Mouse (Mus musculus): ENCODE measurements around the gene Nav2. TPM values are rescaled to one million over a fixed set of nuclear protein-coding genes. Genes with fewer than 3 reads are reported as not detected.

The Nav2 gene
- total RNA-seq, 2 experiments from 2014 or later, result 42.4 to 52.9 TPM

DNA sequence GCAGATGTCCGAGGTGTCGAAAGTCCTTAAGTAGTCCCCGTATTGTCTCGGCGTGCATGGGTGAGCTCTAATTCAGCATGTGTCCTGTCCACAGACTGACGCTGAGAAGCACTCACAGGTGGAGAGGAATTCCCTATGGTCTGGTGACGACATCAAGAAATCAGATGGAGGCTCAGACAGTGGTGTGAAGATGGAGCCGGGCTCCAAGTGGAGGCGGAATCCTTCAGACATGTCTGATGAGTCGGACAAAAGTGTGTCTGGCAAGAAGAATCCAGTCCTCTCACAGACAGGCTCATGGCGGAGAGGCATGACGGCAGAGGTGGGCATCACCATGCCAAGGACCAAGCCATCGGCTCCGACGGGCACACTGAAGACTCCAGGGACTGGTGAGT, 637.2 kb downstream of the Nav2 start:
- DNase-seq, result no peak
- intact Hi-C loops (cut with DNase I), result no loop called here

GRCm38 (mm10) chr7:49548397-49548796, 639.9 kb downstream of the Nav2 start:
- no peak for DNase-seq
- intact Hi-C loops (cut with DNase I), result no loop called here

DNA sequence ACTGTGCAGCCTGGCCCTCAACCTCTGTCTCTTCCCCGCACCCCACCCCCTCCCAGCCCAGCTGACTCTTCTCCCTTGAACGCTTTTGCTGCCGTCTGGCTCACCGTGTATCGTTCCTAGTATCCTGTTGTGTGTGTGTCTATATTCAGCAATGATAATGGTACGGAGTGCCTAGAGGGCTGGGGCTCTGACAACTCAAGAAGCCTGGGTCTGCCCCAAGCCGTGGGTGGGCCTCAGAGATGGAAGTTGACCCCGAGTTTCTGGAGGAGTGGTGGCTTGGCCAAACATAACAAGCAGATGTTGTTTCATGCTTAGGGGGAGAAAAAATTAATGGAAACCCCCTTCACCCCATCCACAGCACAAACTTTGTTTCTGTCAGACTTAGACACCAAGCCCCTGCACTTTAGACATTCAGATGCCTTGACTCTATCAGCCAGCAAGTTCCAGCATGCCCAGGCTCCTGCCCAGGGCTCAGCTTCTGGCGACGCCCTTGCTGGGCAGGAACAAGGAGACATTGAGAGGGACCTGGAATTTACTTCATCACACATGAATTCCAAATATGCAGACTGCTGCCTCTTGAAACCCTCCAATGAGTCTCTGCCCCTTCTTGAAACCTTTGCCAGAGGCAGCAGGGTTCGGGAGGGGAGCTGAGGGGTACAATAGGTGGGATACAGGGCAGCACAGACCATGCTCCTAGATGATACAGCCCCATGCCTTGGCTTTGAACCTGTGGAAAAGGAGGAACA, 644.9 kb downstream of the Nav2 start:
- no peak for DNase-seq
- intact Hi-C loops (cut with DNase I), result no loop called here

- peak; percentile 31 to 42 for DNase-seq
- intact Hi-C loops (cut with DNase I), result loop anchor here (5.0 kb wide), 1 partner anchor 36 kb away; no protein-coding TSS in a partner anchor
These were observed 649.7 kb downstream of the Nav2 start for GRCm38 (mm10) chr7:49558240-49558640.

- no peak for DNase-seq
- intact Hi-C loops (cut with DNase I), result loop anchor here (5.0 kb wide), 1 partner anchor 37 kb away; no protein-coding TSS in a partner anchor
These were observed 650.4 kb downstream of the Nav2 start for GRCm38 (mm10) chr7:49558895-49559294.

- intact Hi-C loops (cut with DNase I), result no loop called here
- DNase-seq, result no peak
These were observed 651.5 kb downstream of the Nav2 start for GRCm38 (mm10) chr7:49560012-49560411.

DNA sequence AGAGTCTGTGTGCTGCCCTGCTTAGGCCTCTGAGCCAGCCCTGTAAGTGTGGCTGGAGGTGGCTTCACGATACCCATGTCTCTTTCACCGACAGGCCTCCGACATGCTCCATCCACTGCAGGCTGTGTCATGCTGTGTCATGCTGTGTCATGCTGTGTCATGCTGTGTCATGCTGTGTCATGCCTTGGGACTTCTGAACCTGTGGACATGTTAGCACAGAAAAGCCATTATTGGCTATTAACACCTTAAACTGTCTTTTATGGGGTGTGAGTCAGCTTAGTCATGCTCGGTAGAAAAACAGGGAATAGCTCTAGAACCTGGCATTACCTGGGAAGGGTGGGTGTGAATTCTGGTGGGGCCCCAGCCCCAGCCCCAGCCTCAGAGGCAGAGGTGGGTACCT, 653.9 kb downstream of the Nav2 start:
- intact Hi-C loops (cut with DNase I), result no loop called here

DNA sequence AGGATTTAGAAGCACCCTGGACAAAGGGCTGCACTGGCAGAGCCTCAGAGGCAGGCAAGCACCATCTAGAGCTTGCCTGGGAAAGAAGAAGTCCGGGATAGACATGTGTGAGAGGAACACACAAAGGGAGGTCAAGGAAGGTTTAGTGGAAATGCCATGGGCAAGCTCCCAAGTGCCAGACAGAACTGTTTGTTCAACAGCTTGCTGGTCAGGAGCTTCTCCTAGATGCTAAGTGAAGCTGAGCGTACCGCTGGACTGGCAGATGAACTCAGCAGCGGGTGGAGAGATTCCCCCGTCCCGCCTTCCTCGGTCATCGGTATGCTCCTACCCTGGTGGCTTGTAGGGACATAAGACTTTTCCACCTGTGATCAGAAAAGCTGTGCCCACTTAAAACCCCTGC, 654.3 kb downstream of the Nav2 start:
- peak in 1 of 2 experiments; percentile 26 for DNase-seq

More for the DNA sequence above, 653.9 kb downstream of the Nav2 start:
- DNase-seq, result no peak

DNA sequence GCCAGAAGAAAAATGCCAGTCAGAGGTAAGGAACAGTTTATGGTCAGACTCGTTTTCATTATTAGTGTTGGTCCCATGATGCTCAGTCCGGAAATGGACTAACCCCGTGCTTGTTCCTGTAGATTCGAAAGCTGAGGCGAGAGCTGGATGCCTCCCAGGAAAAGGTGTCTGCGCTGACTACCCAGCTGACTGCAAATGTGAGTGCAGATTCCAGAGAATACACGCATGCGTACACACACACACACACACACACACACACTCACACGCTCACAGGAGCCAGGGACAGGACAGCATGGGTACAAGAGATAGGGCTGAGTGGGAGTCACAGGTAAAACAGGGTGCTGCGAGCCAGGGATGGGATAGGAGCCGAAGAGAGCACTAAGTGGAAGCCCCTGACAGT, 656.6 kb downstream of the Nav2 start:
- intact Hi-C loops (cut with DNase I), result no loop called here
- no peak for DNase-seq

More for the DNA sequence above, 654.3 kb downstream of the Nav2 start:
- intact Hi-C loops (cut with DNase I), result no loop called here

DNA sequence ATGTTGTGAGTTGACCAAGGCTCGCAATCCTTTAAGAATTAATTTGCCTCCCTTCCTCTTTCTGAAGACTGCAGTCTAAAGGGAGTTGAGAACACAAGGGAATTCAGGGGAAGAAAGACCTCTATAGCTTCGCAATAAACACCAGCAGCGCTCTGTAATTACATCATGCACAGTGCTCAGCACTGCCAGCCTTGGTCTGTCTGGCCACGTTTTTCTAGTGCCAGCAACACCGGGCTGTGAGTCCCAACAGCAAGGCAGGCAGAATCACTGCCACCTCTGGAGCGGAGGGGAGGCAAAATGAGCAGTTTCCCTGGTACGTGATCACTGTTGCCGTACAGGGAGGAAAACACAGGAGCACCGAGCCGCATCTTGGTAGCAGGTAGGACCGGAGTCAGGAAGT, 657.3 kb downstream of the Nav2 start:
- DNase-seq, result no peak
- intact Hi-C loops (cut with DNase I), result no loop called here

GRCm38 (mm10) chr7:49567346-49568034, 659.0 kb downstream of the Nav2 start:
- intact Hi-C loops (cut with DNase I), result no loop called here
- DNase-seq, result no peak

GRCm38 (mm10) chr7:49569646-49570045, 661.1 kb downstream of the Nav2 start:
- intact Hi-C loops (cut with DNase I), result no loop called here
- DNase-seq, result no peak

DNA sequence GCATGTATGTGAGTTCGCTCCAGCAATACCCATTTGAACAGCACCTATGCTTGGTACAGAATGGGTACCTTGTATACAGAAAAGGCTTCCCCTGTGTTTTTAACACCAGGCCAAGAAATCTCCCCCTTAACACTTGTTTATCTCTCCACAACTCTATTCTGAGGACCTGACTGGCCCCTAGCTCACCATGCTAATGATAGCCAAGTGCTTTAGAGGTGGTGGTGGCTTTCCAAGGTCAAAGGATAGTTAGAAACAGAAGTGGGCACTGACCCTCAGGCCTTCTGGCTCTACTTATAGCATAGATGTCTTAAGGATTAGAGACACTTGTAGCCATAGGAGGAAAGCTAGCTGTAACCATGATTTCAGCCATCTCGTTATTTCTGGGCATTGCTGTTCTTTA, 663.1 kb downstream of the Nav2 start:
- intact Hi-C loops (cut with DNase I), result no loop called here
- no peak for DNase-seq

GRCm38 (mm10) chr7:49575226-49575625, 666.7 kb downstream of the Nav2 start:
- no peak for DNase-seq
- intact Hi-C loops (cut with DNase I), result no loop called here

DNA sequence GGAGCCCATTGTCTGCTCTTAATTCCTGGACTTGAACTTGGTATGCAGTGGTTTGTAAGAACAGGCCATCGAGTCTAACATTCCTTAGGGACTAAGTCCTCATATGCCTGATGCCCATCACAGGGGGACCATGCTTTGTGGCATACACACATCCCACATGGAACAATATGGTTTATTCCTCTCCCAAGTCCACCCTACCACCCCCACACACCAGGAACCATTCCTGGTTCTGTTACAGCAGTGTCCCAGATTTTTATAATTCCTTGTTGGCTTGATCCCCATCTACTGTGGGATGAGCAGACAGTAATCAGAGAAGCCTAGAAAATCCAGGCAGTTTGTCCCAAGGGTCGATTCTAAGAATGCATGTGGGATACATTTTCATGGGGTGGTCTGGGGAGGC, 668.6 kb downstream of the Nav2 start:
- DNase-seq, result no peak
- intact Hi-C loops (cut with DNase I), result no loop called here

GRCm38 (mm10) chr7:49581951-49582350, 673.4 kb downstream of the Nav2 start:
- intact Hi-C loops (cut with DNase I), result no loop called here
- no peak for DNase-seq

DNA sequence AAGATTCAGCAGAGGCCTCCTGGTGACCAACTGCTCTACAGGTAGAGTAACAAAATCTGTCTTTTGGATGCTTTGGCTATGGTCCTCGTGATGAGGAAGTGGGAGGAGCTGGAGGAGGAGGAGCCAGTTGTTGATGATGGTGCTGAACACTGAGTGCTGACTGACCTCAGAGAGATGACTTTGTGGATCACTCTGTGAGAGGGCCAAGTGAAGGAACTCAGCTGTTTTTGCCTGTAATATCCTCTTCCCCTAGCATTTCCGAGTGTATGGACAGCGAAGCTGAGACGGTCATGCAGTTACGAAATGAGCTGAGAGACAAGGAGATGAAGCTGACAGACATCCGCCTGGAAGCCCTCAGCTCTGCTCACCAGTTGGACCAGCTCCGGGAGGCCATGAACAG, 674.0 kb downstream of the Nav2 start:
- no peak for DNase-seq
- intact Hi-C loops (cut with DNase I), result no loop called here

GRCm38 (mm10) chr7:49583176-49583575, 674.7 kb downstream of the Nav2 start:
- intact Hi-C loops (cut with DNase I), result no loop called here
- DNase-seq, result no peak

GRCm38 (mm10) chr7:49586530-49587120, 678.1 kb downstream of the Nav2 start:
- intact Hi-C loops (cut with DNase I), result no loop called here
- no peak for DNase-seq

DNA sequence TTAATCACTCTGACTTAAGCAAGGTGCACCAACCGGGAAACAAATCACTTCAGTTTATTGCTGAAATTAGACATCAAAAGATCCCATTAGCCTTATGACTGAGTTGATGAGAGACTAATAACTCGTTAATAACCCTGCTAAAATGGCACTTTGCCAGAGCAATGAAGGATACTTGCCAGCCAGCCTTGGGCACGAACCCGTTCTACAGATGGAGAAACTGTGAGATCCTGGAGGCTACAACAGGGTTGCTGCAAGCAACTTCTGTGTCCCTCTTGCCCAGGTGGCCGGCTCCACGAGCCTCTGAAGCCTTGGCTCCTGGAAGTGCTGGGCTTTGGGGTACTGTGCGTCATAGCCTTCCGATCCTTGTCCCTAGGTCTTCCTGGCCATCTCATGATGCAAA, 681.1 kb downstream of the Nav2 start:
- no peak for DNase-seq
- intact Hi-C loops (cut with DNase I), result no loop called here

- no peak for DNase-seq
- intact Hi-C loops (cut with DNase I), result no loop called here
These were observed 689.3 kb downstream of the Nav2 start for GRCm38 (mm10) chr7:49597776-49598175.

DNA sequence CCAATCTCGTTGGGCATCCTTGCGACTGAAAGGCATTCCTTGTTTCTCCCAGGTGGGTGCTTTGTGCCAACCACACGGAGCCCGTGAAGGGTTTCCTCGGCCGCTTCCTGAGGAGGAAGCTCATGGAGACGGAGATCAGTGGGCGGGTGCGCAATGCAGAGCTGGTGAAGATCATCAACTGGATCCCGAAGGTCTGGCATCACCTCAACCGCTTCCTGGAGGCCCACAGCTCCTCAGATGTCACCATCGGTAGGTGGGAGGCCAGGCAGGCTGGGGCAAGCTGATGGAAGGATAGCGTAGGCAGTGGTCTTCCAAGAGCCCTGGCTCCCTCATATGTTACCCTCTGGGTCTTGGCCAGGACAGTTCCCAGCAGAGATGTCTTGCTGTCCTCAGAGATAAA, 689.7 kb downstream of the Nav2 start:
- intact Hi-C loops (cut with DNase I), result no loop called here
- no peak for DNase-seq

Measured in heart, postnatal 36 days (tissue).